Mouse (Mus musculus) cerebellum, postnatal 25 days (tissue): Measurements from ENCODE around the gene Per1.

Source experiments
- DNase-seq, 2 experiments: peaks; one replicate each; pipeline ENCODE4 v3.0.0; 2021; ENCODE audit warnings: mixed read lengths in 2 of 2

Gene Per1

GRCm38 (mm10) chr11:69100639-69101360, 5.8 kb downstream of the Per1 start:
- peak; percentile 36 to 49 for DNase-seq

DNA sequence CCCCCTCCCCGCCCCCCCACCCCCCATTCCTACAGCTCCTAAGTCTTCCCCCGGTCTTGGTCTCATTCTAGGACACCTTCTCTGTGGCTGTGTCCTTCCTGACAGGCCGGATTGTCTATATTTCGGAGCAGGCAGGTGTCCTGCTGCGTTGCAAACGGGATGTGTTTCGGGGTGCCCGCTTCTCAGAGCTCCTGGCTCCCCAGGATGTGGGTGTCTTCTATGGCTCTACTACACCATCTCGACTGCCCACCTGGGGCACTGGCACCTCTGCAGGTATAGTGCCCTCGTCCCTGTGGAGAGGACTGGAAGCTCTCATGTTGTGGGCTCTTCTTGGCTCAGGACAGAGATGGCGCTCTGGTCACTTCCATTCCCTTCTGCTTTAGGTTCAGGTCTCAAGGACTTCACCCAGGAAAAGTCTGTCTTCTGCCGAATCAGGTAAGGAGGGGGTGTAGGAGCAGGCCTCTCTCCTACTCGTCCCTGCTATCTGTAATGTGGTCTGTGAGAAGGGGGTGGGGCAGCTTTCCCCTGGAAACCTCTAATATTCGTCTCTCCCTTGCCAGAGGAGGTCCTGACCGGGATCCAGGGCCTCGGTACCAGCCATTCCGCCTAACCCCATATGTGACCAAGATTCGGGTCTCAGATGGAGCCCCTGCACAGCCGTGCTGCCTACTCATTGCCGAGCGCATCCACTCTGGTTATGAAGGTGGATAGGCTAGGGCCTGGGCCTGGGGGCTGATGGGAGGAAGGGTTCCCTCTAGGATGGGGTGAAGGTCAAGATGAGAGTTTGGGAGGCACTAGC, 6.8 kb downstream of the Per1 start:
- DNase-seq, result peak in 1 of 2 experiments; percentile 33

DNA sequence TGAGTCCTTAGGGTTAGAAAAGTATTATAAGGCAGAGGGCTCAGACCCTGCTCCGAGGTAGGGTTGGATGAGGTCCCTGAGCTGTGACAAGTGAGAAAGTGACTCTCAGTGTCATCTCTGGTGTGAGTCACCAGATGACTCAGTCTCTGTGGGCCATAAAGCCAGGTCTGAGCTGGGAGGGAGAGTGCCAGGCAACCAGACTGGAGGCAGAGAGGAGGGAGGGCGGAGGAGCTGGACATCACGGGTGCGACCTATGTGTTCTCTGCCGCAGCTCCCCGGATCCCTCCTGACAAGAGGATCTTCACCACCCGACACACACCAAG, 7.3 kb downstream of the Per1 start:
- DNase-seq, result peak; percentile 57 to 74

DNA sequence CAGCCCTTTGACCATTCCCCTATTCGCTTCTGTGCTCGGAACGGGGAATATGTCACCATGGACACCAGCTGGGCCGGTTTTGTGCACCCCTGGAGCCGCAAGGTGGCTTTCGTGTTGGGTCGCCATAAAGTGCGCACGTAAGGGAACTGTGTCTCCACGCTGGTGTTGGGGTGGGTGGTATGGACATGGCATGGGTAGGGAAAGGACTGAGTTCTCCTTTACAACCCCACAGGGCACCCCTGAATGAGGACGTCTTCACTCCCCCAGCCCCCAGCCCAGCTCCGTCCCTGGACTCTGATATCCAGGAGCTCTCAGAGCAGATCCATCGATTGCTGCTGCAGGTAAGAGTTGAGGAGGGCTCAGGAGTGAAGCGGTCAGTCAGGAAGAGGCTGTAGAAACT, 8.1 kb downstream of the Per1 start:
- DNase-seq, result peak; percentile 17 to 36

- DNase-seq, result peak in 1 of 2 experiments; percentile 22
Observed at GRCm38 (mm10) chr11:69103531-69104435, 8.8 kb downstream of the Per1 start.

GRCm38 (mm10) chr11:69104487-69104886, 9.5 kb downstream of the Per1 start:
- DNase-seq, result peak in 1 of 2 experiments; percentile 22

DNA sequence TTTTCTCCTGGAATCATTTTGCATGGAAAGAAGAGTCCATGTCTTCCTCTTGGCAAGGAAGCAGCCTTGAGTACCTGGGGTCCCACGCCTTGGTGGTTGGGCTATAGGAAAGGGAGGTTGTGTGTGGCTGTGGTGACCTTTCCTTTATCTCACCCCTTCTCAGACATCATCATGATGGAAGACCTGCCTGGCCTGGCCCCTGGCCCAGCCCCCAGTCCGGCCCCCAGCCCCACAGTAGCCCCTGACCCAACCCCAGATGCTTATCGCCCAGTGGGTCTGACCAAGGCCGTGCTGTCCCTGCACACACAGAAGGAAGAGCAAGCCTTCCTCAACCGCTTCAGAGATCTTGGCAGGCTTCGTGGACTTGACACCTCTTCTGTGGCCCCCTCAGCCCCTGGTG, 10.2 kb downstream of the Per1 start:
- no peak for DNase-seq

DNA sequence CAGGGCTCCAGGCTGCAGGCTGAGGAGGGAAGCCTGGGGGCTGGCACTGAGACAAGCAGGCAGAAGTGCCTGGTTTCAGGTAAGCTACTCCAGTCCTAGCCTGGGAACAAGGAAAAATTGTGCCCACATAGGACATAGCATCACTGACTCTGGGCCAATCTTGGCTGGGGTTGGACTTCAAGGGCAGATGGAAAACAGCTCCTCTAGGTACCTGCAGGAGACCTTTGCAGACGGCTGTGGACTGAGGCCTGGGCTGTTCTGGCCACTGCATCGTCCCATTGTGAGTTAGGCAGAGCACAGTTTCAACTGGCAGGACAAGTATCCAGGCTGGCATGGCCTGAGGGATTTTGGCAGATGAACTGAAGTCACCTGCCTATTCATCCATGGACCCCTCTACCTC, 10.8 kb downstream of the Per1 start:
- DNase-seq, result peak; percentile 21 to 28

DNA sequence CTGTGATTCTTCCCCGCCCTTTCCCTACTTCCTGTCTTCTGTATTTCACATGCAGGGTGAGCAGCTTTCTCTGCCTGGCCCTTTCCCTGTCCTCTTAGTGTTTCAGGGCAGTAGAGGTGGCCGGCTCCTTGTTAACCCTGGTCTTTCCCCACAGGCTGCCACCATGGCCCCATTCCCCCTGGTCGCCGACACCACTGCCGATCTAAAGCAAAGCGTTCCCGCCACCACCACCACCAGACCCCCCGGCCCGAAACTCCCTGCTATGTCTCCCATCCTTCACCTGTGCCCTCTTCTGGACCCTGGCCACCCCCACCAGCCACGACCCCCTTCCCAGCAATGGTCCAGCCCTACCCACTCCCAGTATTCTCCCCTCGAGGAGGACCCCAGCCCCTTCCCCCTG, 11.3 kb downstream of the Per1 start:
- peak in 1 of 2 experiments; percentile 41 for DNase-seq

DNA sequence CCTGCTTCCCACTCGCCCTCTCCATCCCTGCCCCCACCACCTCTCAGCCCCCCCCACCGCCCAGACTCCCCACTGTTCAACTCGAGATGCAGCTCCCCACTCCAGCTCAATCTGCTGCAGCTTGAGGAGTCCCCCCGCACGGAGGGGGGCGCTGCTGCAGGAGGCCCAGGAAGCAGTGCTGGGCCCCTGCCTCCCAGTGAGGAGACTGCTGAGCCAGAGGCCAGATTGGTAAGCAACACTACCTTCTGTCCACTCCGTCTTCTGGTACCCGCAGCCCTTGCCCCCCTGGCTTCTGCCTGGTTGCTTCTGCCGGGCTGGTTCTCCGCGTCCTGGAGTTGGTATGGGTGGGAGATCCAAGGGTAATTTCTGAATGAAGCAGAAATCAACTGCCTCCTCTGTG, 11.8 kb downstream of the Per1 start:
- DNase-seq, result peak in 1 of 2 experiments; percentile 46

GRCm38 (mm10) chr11:69107676-69108075, 12.7 kb downstream of the Per1 start:
- DNase-seq, result peak in 1 of 2 experiments; percentile 22

- DNase-seq, result no peak
Observed at GRCm38 (mm10) chr11:69108223-69108622, 13.2 kb downstream of the Per1 start.

- DNase-seq, result peak; percentile 24 to 28
Observed at GRCm38 (mm10) chr11:69109032-69109900, 14.2 kb downstream of the Per1 start.

- DNase-seq, result peak; percentile 97 to 98
Observed at GRCm38 (mm10) chr11:69110319-69111046, 15.5 kb downstream of the Per1 start.

GRCm38 (mm10) chr11:69111051-69111810, 16.2 kb downstream of the Per1 start:
- no peak for DNase-seq

- DNase-seq, result no peak
Observed at GRCm38 (mm10) chr11:69111865-69112264, 16.8 kb downstream of the Per1 start.

DNA sequence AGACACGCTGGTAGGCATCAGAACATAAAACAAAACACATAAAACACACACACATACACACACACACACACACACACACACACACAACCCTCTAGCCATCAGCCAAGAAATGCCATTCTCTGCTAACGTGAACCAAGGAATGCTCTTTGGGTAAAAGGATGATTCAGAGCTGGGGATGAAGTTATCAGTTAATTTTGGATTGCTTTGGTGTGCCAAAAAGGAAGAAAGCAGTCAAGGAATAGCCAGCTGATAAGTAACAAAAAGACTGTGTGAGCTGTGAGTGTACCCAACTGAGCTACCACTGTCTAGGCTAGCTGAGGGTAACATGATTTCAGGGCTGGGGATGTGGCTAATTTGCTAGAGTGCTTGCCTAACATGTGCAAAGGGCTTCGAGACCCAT, 19.0 kb downstream of the Per1 start:
- no peak for DNase-seq

DNA sequence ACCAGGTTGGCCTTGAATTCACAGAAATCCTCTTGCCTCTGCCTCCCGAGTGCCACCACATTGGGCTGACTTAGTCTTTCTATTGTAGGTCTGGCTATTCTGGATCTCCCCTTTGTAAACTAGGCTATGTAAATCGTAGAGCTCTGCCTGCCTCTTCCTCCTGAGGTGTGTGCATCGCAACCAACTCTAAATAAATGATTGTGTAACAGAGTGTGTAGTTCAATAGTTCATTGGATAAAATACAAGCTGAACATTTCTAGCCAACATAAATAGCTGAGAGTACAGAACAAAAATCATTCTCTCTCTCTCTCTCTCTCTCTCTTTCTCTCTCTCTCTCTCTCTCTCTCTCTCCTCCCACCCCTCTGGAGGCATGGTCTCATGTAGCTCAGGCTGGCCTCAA, 19.6 kb downstream of the Per1 start:
- no peak for DNase-seq

- DNase-seq, result peak; percentile 14
Observed at GRCm38 (mm10) chr11:69116843-69117242, 21.8 kb downstream of the Per1 start.
